Mouse (Mus musculus) gastrocnemius, adult 18-20 months (tissue): Measurements from ENCODE around the gene Klf7. TPM values are rescaled to one million over a fixed set of nuclear protein-coding genes. Genes with fewer than 3 reads are reported as not detected.

Experiments
- DNase-seq: peaks from one replicate; pipeline ENCODE4 v3.0.0; 2021; ENCODE audit warnings: low spot score
- total RNA-seq, 2 experiments: library from RNA; stranded (reverse); gene quantifications; 2 replicates each; pipeline ENCODE4 v1.2.3; 2021

The Klf7 gene
- total RNA-seq, 2 experiments from 2014 or later: 5.8 to 8.1 TPM

DNA sequence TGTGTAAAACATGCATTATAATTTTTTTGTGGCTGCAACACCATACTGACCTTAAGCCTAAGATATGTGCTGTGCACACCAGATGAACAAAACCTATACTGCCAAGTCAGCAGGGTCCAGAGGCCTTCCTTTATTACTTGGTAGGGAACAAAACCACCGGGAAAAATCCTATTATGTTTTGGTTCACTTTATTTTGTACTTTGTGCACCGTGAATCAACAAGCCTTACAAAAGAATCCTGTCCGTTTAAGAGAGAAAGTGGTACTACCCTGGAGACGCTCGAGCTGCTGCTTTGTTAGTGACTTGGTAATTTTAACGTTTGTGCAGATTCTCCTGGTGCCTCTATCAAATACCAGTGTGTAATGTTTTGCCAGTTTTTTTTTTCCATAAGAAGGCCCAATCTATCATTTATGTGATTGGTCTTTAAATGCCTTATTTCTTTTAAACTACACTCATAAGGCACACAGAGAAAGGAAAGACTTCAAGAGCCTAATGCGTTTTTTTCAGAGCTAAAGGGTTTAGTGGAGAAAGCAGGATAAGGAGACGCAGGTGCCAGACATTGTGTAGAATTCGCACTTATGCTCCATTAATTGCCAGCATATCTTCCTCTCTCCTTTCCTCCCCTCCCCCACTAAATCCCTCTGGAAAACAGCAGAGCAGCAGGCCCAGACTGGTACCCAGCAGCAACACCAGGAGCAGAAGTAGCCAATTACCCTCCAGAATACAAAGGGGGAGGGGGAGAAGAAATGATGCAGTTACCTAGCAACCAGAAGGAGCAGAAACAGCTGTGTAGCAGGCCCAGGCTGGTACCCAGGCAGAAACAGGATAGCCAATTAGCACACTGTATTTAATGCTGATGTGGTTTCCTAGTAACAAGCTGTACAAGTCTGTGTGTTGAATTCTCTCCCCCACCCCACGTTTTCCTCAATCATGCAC, 55.5 kb downstream of the Klf7 start:
- no peak for DNase-seq

- no peak for DNase-seq
These were observed 60.6 kb downstream of the Klf7 start for GRCm38 (mm10) chr1:64061488-64061887.

DNA sequence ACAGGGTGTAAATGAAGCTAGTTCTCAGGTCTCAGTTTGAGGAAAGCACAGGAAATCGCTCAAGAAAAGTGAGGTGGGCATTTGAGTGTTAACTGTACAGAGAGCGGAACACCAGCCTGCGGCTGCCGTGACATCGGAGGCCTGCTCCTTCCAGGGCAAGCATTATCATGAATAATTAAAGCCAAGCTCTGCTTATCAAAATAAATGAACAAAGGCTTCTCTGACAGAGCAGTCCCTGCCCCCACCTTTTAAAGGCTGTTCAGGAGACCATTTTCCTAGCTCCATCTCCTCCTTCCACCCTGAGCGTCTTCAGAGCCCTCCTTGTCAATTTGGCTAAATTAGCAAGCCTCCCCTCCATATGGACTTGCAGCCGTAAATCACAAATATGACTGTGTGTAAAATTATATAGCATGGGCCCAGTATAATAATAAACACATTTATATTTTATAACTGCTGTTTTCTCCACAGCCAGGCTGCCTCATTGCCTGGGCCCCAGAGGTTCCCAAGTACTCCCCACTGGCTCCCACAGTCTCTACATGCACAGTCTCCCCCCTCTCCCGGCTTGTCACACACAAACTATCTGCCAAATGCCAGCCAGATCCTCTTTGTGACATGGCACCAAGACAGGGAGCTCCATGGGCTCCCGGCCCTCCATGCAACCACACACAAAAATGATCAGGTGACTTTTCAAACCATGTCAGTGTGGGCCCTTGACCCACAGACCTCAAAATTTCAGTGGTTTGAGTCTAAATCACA, 61.2 kb downstream of the Klf7 start:
- no peak for DNase-seq

DNA sequence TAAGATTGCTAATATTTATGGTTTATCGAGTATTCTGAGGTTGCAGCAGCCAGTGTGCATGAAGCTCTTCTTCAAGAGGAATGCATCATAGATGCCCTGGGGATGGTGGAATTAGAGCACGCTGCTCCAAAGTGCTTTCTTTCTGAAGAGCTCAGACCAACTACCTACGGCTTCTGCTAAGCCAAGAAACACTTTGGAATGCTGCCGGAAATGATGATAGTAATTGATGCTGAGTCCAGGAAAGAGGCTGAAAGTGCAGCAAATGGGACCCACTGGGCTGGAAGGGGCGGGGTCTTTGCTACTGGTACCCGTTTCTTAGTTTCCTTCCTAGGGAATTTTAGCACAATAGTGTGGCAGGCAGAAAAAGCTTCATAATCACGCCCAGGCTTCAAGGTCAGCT, 62.0 kb downstream of the Klf7 start:
- DNase-seq: no peak

GRCm38 (mm10) chr1:64056541-64056940, 65.5 kb downstream of the Klf7 start:
- DNase-seq: no peak

DNA sequence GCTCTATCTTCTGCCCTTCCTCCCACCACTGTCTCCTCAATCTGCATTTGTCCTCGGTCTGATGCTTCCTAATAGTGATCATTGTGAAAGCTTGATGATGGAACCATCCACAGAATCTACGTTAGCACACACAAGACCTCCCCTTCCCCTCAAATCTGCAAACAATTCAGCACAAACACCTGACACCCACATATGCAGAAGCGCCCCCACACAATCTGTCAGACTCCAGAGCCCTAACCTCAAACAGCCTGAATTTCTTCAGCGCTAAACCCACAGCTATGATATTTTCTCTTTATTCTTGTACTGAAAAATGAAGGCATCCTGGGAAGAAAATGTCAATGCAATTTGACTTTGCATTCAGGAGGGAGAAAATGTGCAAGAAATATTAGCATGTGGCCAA, 66.1 kb downstream of the Klf7 start:
- no peak for DNase-seq

GRCm38 (mm10) chr1:64055210-64055609, 66.9 kb downstream of the Klf7 start:
- DNase-seq: no peak

DNA sequence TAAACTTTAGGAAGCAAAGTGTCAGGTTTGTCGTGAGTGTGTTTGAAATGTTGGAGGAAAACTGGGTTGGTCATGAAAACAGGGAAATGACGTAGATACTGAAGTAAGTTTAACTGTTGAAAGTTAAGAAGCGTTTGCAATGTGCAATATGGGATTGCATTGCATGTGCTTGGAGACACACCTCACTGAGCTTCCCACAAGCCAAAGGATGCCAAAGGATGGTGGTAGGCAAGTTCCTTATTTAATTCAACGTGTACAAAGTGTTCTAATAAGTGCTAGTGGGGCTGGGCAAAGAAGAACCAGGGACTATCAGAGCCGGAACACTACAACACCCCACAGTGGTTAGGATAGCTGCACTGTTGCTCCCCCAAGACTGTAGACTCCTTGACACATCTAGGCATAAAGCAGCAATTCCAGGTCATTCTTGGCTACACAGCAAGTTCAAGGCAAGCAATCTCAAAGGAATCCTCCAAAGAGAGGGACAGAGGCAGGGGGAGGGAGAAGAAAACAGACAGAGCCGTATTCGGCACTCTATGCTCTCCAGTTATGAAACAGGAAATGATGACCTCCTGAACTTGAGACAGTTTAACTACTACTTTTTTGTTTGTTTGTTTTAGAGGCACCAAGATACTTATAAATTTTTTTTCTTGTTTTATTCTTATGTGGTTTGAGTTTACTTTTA, 69.9 kb downstream of the Klf7 start:
- DNase-seq: no peak

DNA sequence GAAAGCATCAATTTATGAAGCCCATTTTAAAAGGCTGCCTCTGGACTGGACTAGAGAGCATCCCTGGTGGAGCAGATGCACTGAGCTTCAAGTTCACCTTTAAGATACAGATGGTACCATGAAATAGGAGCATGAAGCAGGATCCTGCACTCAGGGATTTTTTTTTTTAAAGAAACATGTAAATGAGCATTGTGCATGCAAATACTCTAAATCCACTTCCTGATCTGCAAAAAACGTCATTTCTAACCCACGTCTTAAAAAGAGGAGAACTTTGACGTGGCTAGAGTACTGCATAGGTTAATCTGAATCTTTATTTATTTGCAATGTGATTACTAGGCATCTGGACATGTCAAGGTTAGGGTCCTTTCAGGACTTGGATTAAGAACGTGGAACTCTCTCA, 73.5 kb downstream of the Klf7 start:
- no peak for DNase-seq

GRCm38 (mm10) chr1:64046802-64047156, 75.3 kb downstream of the Klf7 start:
- DNase-seq: no peak

DNA sequence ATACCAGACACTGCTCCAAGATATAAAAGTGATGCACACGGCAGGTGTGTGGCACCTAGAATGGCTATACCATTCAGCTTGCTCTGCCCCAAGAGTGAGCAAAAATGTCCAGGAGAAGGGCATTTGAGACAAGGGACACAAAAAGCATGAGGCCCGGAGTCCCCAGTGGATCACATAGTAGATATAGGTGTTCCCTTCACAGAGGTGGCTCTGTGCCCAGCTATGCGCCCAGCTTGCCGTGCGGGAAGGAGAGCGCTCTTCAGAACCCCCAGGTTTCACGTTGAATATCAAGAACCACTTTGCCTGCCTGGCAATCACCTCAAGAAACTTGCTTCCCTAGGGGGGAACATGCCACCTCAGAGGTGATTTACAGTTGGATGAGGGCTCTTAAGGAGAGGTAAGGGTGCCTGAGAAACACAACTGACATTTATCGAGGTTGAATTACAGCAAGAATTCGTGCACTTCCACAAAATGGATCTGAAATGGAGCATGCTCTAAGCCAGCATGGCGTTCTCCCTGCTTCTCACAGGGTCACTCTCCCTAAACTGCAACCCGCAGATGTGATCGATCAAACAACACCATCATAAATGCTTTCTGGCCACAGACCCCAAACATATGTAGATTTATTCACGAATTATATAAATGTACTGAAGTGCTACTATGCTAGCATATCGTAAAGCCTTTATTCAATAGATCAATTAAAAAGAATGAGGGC, 75.8 kb downstream of the Klf7 start:
- DNase-seq: no peak

DNA sequence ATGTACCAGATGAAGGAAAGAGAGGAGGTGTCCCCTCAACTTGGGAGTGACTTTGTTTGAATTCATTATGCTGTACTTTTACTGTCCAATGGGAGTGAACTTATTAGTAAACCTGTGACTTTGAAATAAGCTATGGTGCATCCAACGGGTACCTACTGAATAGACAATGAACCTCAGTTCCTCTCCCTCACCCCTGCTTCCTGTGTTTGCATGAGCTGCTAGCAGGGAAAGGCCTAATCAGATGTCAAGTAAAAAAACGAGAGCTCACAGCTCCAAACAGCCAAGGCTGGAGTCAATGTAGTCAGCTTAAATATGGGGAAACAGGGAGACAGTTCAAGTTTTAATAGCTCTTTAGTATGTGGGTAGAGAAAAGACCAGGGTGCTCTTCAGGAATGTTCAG, 77.5 kb downstream of the Klf7 start:
- DNase-seq: no peak

- DNase-seq: peak; percentile 14
These were observed 81.2 kb downstream of the Klf7 start for GRCm38 (mm10) chr1:64040831-64041383.

DNA sequence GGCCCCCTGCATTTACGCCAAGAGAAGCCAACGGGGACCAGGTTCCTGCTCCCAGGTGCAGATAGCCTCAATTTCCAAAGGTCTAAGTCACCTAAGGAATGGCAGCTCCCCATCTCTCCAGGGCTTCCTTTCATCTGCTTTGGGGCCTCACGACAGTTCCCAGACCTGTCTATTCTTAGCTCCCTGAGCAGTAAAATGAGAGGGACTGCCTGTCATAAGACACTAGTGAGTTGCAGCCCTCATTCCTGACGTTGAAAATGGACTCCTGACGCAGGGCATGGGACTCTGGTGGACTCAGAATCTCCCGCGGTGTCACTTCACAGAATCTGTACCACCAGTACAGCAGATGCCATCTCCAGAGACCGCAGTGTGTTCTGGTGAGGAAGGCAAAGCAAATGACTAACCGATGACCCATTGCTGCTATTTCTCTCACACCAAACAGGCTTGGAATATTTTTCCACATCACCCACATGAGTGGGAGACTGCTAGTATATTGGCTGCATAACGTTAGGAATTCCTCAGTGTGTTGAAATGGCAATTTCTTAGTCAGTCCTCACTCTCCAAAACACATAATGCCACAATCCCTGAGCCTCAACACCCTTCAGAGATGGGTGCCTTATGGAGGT, 81.9 kb downstream of the Klf7 start:
- DNase-seq: peak; percentile 41

GRCm38 (mm10) chr1:64038343-64038742, 83.7 kb downstream of the Klf7 start:
- no peak for DNase-seq

- DNase-seq: no peak
These were observed 84.3 kb downstream of the Klf7 start for GRCm38 (mm10) chr1:64037800-64038199.

GRCm38 (mm10) chr1:64036881-64037452, 85.1 kb downstream of the Klf7 start:
- no peak for DNase-seq

DNA sequence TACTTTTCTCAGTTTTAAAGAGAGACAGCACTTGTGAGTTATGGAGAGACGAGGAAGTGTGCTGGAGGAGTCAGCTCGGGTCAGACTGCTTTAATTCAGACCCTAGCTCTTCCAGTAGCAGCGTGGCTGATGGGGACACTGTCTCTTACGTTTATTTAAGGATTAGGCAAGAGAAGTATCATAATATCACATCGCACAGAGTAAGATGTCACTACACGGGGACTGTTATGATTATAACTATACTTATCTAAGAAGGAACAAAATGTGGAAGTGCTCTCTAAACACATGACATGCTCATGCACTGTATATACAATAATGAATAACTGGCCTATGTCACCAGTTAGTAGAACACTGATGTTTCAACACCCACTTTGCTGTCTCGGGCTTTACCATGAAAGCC, 86.3 kb downstream of the Klf7 start:
- DNase-seq: no peak

GRCm38 (mm10) chr1:64035087-64035791, 86.8 kb downstream of the Klf7 start:
- no peak for DNase-seq
